Mouse (Mus musculus) stomach, embryonic 14.5 days (tissue): Measurements from ENCODE around the gene Mms22l. TPM values are rescaled to one million over a fixed set of nuclear protein-coding genes. Genes with fewer than 3 reads are reported as not detected.

Experiments used
- ATAC-seq: fragments of 200-750 bp; cut with Nextera tagmentation; 2 replicates; pipeline ENCODE4 v1.8.0; 2017; ENCODE audit warnings: low read depth, moderate TSS enrichment; ENCODE audit not compliant: insufficient number of reproducible peaks, insufficient read depth, low FRiP score
- H3K27ac ChIP-seq: fragments of 300-500 bp; sonication (generic); 2 replicates; pipeline ENCODE4 v1.5.1; 2014; ENCODE audit warnings: mild to moderate bottlenecking, low read length, moderate library complexity, mixed read lengths
- H3K27me3 ChIP-seq: fragments of 300-500 bp; sonication (generic); 2 replicates; pipeline ENCODE4 v1.6.1; 2014; ENCODE audit warnings: low read length, control low read depth, mixed read lengths; ENCODE audit not compliant: control insufficient read depth, insufficient read depth
- H3K36me3 ChIP-seq: fragments of 300-500 bp; sonication (generic); 2 replicates; pipeline ENCODE4 v1.6.1; 2014; ENCODE audit warnings: mild to moderate bottlenecking, control low read depth, low read length, moderate library complexity, mixed read lengths; ENCODE audit not compliant: control insufficient read depth, insufficient read depth
- H3K4me1 ChIP-seq: fragments of 300-500 bp; sonication (generic); 2 replicates; pipeline ENCODE4 v1.6.1; 2014; ENCODE audit warnings: low read length, control low read depth, mixed read lengths; ENCODE audit not compliant: control insufficient read depth, insufficient read depth
- H3K4me2 ChIP-seq: fragments of 300-500 bp; sonication (generic); replicated peaks from 2 replicates; pipeline ENCODE4 v1.6.1; 2014; ENCODE audit warnings: low read depth, low read length, control low read depth
- H3K4me3 ChIP-seq: fragments of 300-500 bp; sonication (generic); 2 replicates; pipeline ENCODE4 v1.5.1; 2014; ENCODE audit warnings: low read depth, low read length, control low read depth
- H3K9ac ChIP-seq: fragments of 300-500 bp; sonication (generic); replicated peaks from 2 replicates; pipeline ENCODE4 v1.6.1; 2014; ENCODE audit warnings: low read depth, mild to moderate bottlenecking, control low read depth, low read length, moderate library complexity, mixed read lengths
- H3K9me3 ChIP-seq: fragments of 300-500 bp; sonication (generic); 2 replicates; pipeline ENCODE4 v1.6.1; 2016; ENCODE audit warnings: low read depth, low read length, control low read depth; ENCODE audit not compliant: control insufficient read depth
- WGBS: fragments of 180-500 bp; shearing (Covaris S2); extraction: QIAGEN DNeasy Blood & Tissue Kit; methylation state at CpG from one replicate; pipeline ENCODE4 v1.1.7; 2014; 5-methylcytosine and 5-hydroxymethylcytosine counted together
- polyA plus RNA-seq: library from polyadenylated mRNA; unstranded; fragments of >200 nt; fragmentation: Nextera tagmentation; extraction: Ambion mirVana; gene quantifications from 2 replicates; pipeline ENCODE4 v1.2.1, GENCODE M21; 2014

Mms22l gene
- polyA plus RNA-seq, 1 experiment from 2014 or later, result 30.6 TPM

- Histone ChIP-seq H3K4me2 (no peak overlapping the region), H3K36me3 (no peaks in the 10 kb centered on the region), H3K9me3 (no peaks in the 10 kb centered on the region), H3K4me1 (peaks cover 4% of the 10 kb centered on the region; the same call in 1 of the 2 replicates), H3K9ac (no peak overlapping the region), H3K27ac (no peak overlapping the region), H3K27me3 (no peaks in the 10 kb centered on the region), H3K4me3 (no peak overlapping the region)
- ATAC-seq, result no peak
- 63% methylated on average over 4 of the region's 4 CpGs for WGBS
These were observed 60.9 kb downstream of the Mms22l start for GRCm38 (mm10) chr4:24557149-24557548.

- H3K4me3 ChIP-seq, result no peak overlapping the region
- H3K4me2 ChIP-seq, result no peak overlapping the region
- no peaks in the 10 kb centered on the region for H3K4me1 ChIP-seq
- WGBS, result 79% methylated on average over 6 of the region's 6 CpGs
- ATAC-seq, result no peak
- no peaks in the 10 kb centered on the region for H3K27me3 ChIP-seq
- no peak overlapping the region for H3K9ac ChIP-seq
- no peak overlapping the region for H3K27ac ChIP-seq
- no peaks in the 10 kb centered on the region for H3K36me3 ChIP-seq
- no peaks in the 10 kb centered on the region for H3K9me3 ChIP-seq
These were observed 71.8 kb downstream of the Mms22l start for GRCm38 (mm10) chr4:24568026-24568425.

DNA sequence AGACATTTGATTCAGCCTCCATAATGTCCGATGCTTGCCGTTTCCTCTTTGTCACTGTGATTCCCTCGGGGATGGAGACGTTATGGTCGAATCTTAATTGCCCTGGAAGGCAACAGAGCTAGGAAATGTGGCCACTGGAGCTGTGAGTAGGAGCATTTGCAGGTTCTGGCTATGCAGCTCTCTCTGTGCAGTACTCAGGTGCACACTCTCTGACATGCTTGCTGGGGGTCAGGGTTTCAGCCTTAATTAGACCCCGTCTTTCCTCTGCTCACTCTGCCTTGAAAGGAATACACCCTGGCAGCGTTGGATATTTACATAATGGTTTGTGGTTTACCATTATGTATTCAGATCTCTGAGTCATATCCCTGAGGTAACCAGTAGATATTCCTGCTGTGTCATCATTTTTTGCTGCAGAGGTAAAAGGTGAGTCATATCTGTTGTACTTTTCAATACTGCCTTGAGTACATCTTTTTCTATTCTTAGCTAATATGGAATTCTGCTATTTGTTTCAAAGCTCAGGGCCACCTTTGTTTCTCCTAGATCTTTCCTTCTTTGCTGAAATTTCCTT is 72.8 kb downstream of the Mms22l start:
- Histone ChIP-seq H3K9me3 (no peaks in the 10 kb centered on the region), H3K9ac (no peak overlapping the region), H3K27ac (no peak overlapping the region), H3K4me1 (no peaks in the 10 kb centered on the region), H3K4me3 (no peak overlapping the region), H3K36me3 (no peaks in the 10 kb centered on the region), H3K27me3 (no peaks in the 10 kb centered on the region), H3K4me2 (no peak overlapping the region)
- WGBS, result 87% methylated on average over 7 of the region's 7 CpGs
- ATAC-seq, result no peak

DNA sequence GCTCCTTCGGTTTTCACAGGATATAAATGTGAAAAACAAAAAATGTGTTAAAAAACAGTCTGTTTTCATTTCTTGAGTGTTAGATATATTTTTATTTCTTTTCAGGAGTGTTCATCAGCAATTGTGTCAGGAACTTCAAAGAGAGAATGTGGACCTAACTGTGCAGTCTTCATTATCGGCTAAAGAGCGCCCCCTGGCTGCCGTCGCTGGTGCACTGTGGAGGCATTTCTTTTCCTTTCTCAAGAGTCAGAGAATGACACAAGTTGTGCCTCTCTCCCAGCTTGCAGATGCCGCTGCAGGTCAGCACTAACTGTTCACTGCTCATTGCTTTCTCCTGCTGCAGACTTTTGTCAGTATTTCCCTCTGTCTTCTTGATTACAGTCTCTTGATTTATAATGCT is 78.0 kb downstream of the Mms22l start:
- Histone ChIP-seq H3K27ac (no peak overlapping the region), H3K9me3 (no peaks in the 10 kb centered on the region), H3K9ac (no peak overlapping the region), H3K27me3 (no peaks in the 10 kb centered on the region), H3K4me2 (no peak overlapping the region), H3K4me3 (no peak overlapping the region), H3K36me3 (no peaks in the 10 kb centered on the region), H3K4me1 (no peaks in the 10 kb centered on the region)
- ATAC-seq, result peak; percentile 79; the same call in 1 of the 2 replicates
- 19% methylated on average over 6 of the region's 6 CpGs for WGBS

DNA sequence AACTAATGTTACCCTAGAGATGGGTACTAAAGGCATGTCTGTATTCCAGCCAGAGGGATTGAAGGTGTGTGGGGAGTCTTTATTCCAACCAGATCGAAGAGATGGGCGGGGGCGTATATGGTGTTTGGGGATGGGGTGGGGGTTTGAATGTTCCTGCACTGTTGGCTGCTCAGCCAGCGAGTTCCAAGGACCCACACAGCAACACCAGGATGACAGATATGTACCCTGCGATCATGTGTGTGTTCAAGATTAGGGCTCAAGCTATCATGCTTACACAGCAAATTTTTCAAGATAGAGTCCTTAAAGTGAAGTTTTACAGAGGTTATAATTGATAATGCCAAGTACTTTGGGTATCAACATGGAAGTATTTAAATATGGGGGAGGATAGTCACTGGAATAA is 81.3 kb downstream of the Mms22l start:
- no peak overlapping the region for H3K4me3 ChIP-seq
- no peaks in the 10 kb centered on the region for H3K36me3 ChIP-seq
- no peak for ATAC-seq
- no peak overlapping the region for H3K27ac ChIP-seq
- no peaks in the 10 kb centered on the region for H3K9me3 ChIP-seq
- H3K9ac ChIP-seq, result no peak overlapping the region
- no peak overlapping the region for H3K4me2 ChIP-seq
- H3K27me3 ChIP-seq, result no peaks in the 10 kb centered on the region
- 96% methylated on average over 5 of the region's 5 CpGs for WGBS
- no peaks in the 10 kb centered on the region for H3K4me1 ChIP-seq

GRCm38 (mm10) chr4:24582295-24582694 is 86.0 kb downstream of the Mms22l start:
- H3K4me3 ChIP-seq, result no peak overlapping the region
- H3K36me3 ChIP-seq, result no peaks in the 10 kb centered on the region; the same call in 1 of the 2 replicates
- H3K27ac ChIP-seq, result no peak overlapping the region
- H3K27me3 ChIP-seq, result no peaks in the 10 kb centered on the region
- ATAC-seq, result no peak
- H3K9ac ChIP-seq, result no peak overlapping the region
- H3K4me1 ChIP-seq, result no peaks in the 10 kb centered on the region
- H3K4me2 ChIP-seq, result no peak overlapping the region
- WGBS, result 34% methylated on average over 1 of the region's 1 CpGs
- no peaks in the 10 kb centered on the region for H3K9me3 ChIP-seq

- Histone ChIP-seq H3K27me3 (no peaks in the 10 kb centered on the region), H3K4me1 (no peaks in the 10 kb centered on the region), H3K36me3 (no peaks in the 10 kb centered on the region; the same call in 1 of the 2 replicates), H3K9me3 (no peaks in the 10 kb centered on the region), H3K4me2 (no peak overlapping the region), H3K9ac (no peak overlapping the region), H3K4me3 (no peak overlapping the region), H3K27ac (no peak overlapping the region)
- 78% methylated on average over 3 of the region's 3 CpGs for WGBS
- no peak for ATAC-seq
These were observed 87.7 kb downstream of the Mms22l start for GRCm38 (mm10) chr4:24583997-24584396.

DNA sequence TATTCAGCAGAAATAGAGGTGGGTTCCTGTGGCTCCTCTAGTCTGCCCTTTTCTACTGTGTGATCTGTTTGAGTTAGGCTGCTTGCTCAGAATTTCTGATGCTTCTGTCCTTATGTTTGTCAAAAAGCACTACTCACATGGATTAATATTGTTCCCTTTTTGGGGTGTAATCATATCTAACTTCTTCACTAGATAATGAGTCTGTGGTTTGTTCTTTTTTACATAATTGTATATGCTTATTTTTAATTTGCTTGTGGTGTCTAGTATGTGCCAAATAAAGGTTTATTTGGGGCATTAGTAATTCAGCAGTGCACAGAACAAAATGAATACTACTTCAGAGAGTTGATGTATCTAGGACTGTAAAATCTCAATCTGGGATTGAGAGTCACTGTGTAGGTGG is 98.6 kb downstream of the Mms22l start:
- Histone ChIP-seq H3K36me3 (peaks cover 1% of the 10 kb centered on the region), H3K4me3 (no peak overlapping the region), H3K4me2 (no peak overlapping the region), H3K27me3 (no peaks in the 10 kb centered on the region), H3K9me3 (no peaks in the 10 kb centered on the region), H3K4me1 (no peaks in the 10 kb centered on the region), H3K27ac (no peak overlapping the region), H3K9ac (no peak overlapping the region)
- no peak for ATAC-seq

- H3K9ac ChIP-seq, result no peak overlapping the region
- WGBS, result 78% methylated on average over 6 of the region's 6 CpGs
- no peaks in the 10 kb centered on the region for H3K4me1 ChIP-seq
- no peak overlapping the region for H3K4me2 ChIP-seq
- H3K9me3 ChIP-seq, result no peaks in the 10 kb centered on the region
- H3K27me3 ChIP-seq, result no peaks in the 10 kb centered on the region
- no peak for ATAC-seq
- no peak overlapping the region for H3K27ac ChIP-seq
- no peak overlapping the region for H3K4me3 ChIP-seq
- H3K36me3 ChIP-seq, result peaks cover 4% of the 10 kb centered on the region
These were observed 100.8 kb downstream of the Mms22l start for GRCm38 (mm10) chr4:24596942-24597611.
